14 mouse cellular contexts compared by ENCODE assay signal in the genomic region with DNA sequence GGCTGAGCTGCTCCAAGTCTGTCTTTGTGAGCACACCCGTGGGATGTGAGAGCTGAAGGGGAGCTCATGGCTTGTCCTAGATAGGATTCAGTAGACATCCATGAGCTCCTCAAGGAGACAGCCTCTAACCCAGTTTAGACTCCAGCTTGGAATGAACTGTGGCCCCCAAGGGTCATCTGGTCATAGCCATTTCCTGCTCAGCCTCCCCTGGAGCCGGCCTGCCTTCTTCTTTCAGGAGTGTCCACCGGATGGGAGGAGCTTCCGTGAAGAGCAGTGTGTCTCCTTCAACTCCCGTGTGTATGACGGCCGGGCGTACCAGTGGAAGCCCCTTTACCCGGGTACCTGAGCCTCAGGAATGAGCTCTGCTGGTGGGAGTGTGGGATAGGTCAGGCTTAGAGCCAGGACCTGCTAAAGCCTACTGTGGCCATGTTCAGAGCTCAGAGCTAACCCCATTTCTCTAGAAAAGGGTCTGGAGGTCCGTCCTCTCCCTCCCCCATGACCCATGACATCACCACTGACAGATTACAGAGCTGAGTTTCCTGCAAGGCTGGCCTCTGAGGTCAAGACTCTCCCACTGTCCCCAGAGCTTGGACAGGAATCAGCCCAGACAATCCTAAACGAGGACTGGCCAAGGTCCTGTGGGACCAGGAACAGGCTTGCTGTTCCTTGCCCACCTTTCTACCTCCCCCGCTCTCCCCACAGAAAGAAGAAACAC. TPM values are rescaled to one million over a fixed set of nuclear protein-coding genes. Genes with fewer than 3 reads are reported as not detected.
DNase-seq lines count a peak whose midpoint lies in the region; ATAC-seq lines count a peak whose summit lies in the region.
"Had no signal": no experiment of that assay in that cellular context is flagged by ENCODE, and none has a peak within 500 bp of the region (broad histone marks: within the 10 kb centered on the region; RNA-seq: fewer than 3 reads in every experiment).

No protein-coding gene starts in this region.

- ATAC-seq in kidney, embryonic 16.5 days (ENCODE audit: low FRiP score, low TSS enrichment), result no peak
- ATAC-seq in erythroid progenitor cell, adult 5-6 weeks (replicated peaks; ENCODE audit: low FRiP score, poor library complexity, severe bottlenecking), result no peak
- ATAC-seq: activated CD4-positive, CD25-positive, alpha-beta regulatory T cell, adult 4 months; midbrain, embryonic 13.5 days had no signal

- H3K4me2 ChIP-seq in kidney, embryonic 16.5 days (replicated peaks; ENCODE audit: low read depth, low read length), result no peak overlapping the region
- H3K4me2 ChIP-seq: limb, embryonic 15.5 days; midbrain, embryonic 13.5 days had no signal

- WGBS in kidney, embryonic 16.5 days, result 49% methylated on average over 12 of the region's 12 CpGs

- peak; percentile 61 for DNase-seq in kidney, adult 11 months
- DNase-seq in adrenal gland, postnatal 25 days, result peak; percentile 30
- DNase-seq in kidney, adult 8-10 months, result peak; percentile 55 to 57
- peak; percentile 24 for DNase-seq in lung, postnatal 14 days
- no peak for DNase-seq in right cerebral cortex, adult 18-20 months
- DNase-seq: cerebellum, postnatal 25 days had no signal

- H3K27me3 ChIP-seq in kidney, embryonic 16.5 days (ENCODE audit: insufficient read depth, low read length), result no peaks in the 10 kb centered on the region
- H3K27me3 ChIP-seq: midbrain, embryonic 13.5 days had no signal

- no peak overlapping the region for H3K27ac ChIP-seq in kidney, embryonic 16.5 days (ENCODE audit: low read length)
- H3K27ac ChIP-seq: left cerebral cortex, adult 2 months; limb, embryonic 15.5 days; macrophage; midbrain, embryonic 13.5 days had no signal

- no peaks in the 10 kb centered on the region for H3K36me3 ChIP-seq in kidney, embryonic 16.5 days (ENCODE audit: insufficient read depth, low read length)
- H3K36me3 ChIP-seq: limb, embryonic 15.5 days; midbrain, embryonic 13.5 days had no signal

- no peak overlapping the region for H3K9ac ChIP-seq in kidney, embryonic 16.5 days (replicated peaks; ENCODE audit: low read length)
- H3K9ac ChIP-seq: limb, embryonic 15.5 days; midbrain, embryonic 13.5 days had no signal

- no peak overlapping the region for H3K4me3 ChIP-seq in kidney, embryonic 16.5 days (ENCODE audit: low read length)
- H3K4me3 ChIP-seq: left cerebral cortex, adult 2 months; limb, embryonic 15.5 days; midbrain, embryonic 13.5 days had no signal

- H3K4me1 ChIP-seq in kidney, embryonic 16.5 days (ENCODE audit: insufficient read depth, low read length), result peaks cover 33% of the 10 kb centered on the region

- H3K9me3 ChIP-seq in kidney, embryonic 16.5 days (ENCODE audit: low read length), result no peaks in the 10 kb centered on the region
- H3K9me3 ChIP-seq: limb, embryonic 15.5 days; midbrain, embryonic 13.5 days had no signal

RNA-seq across cellular contexts. Expression of a gene that starts 4.7 kb away (rescaled TPM):
- 1.6 and 2.0 TPM in 2 replicates for polyA plus RNA-seq in kidney, embryonic 16.5 days (2015; fragmentation: Nextera tagmentation; extraction: Ambion mirVana)
- total RNA-seq in adrenal gland, postnatal 25 days (2021), result 17.4 and 17.9 TPM in 2 replicates
- total RNA-seq in erythroid progenitor cell, adult 5-6 weeks (2015; ENCODE audit: low replicate concordance), result not detected in 2 replicates
- not detected in 2 replicates for total RNA-seq in erythroid progenitor cell, adult 5-6 weeks (2017; ENCODE audit: low replicate concordance)
- polyA plus RNA-seq: activated CD4-positive, CD25-positive, alpha-beta regulatory T cell, adult 4 months; macrophage had no signal

RNA-seq across cellular contexts. Expression of a gene that starts 11.9 kb away (rescaled TPM):
- polyA plus RNA-seq in kidney, embryonic 16.5 days (2015; fragmentation: Nextera tagmentation; extraction: Ambion mirVana), result 1.5 and 1.6 TPM in 2 replicates
- not detected in 2 replicates for total RNA-seq in adrenal gland, postnatal 25 days (2021)
- not detected in 2 replicates for total RNA-seq in erythroid progenitor cell, adult 5-6 weeks (2015; ENCODE audit: low replicate concordance)
- not detected in 2 replicates for total RNA-seq in erythroid progenitor cell, adult 5-6 weeks (2017; ENCODE audit: low replicate concordance)
- total RNA-seq: CH12.LX had no signal
- polyA plus RNA-seq: activated CD4-positive, CD25-positive, alpha-beta regulatory T cell, adult 4 months; macrophage; midbrain, embryonic 13.5 days had no signal

RNA-seq across cellular contexts. Expression of a gene that starts 56.1 kb away (rescaled TPM):
- 0.33 and 0.84 TPM in 2 replicates for polyA plus RNA-seq in kidney, embryonic 16.5 days (2015; fragmentation: Nextera tagmentation; extraction: Ambion mirVana)
- total RNA-seq in adrenal gland, postnatal 25 days (2021), result 0.71 and 0.97 TPM in 2 replicates
- 1.4 TPM in 1 of 2 replicates, not detected in the other for total RNA-seq in erythroid progenitor cell, adult 5-6 weeks (2015; ENCODE audit: low replicate concordance)
- 0.68 and 2.2 TPM in 2 replicates for total RNA-seq in erythroid progenitor cell, adult 5-6 weeks (2017; ENCODE audit: low replicate concordance)

RNA-seq across cellular contexts. Expression of a gene that starts 58.4 kb away (rescaled TPM):
- 0.08 and 0.14 TPM in 2 replicates for polyA plus RNA-seq in kidney, embryonic 16.5 days (2015; fragmentation: Nextera tagmentation; extraction: Ambion mirVana)
- 1.6 and 2.3 TPM in 2 replicates for total RNA-seq in adrenal gland, postnatal 25 days (2021)
- total RNA-seq in erythroid progenitor cell, adult 5-6 weeks (2015; ENCODE audit: low replicate concordance), result not detected in 2 replicates
- total RNA-seq in erythroid progenitor cell, adult 5-6 weeks (2017; ENCODE audit: low replicate concordance), result not detected in 2 replicates
- total RNA-seq: CH12.LX had no signal
- polyA plus RNA-seq: activated CD4-positive, CD25-positive, alpha-beta regulatory T cell, adult 4 months; macrophage had no signal

Comparison
In these comparisons a context has a peak if more than half of its experiments do, and no peak if none do; other contexts are left out.
1. RNA of a gene that starts 4.7 kb away (total RNA-seq): 17.4 to 17.9 TPM in adrenal gland, postnatal 25 days; not detected in erythroid progenitor cell, adult 5-6 weeks; every median in the first group is over 10 times any median in the second.